Mouse (Mus musculus) kidney, adult 2 months (tissue): Measurements from ENCODE around the gene Tmem209.

ENCODE experiments used
- CTCF ChIP-seq: fragments of 200-500 bp; conservative IDR thresholded peaks from 2 replicates; pipeline ENCODE4 v1.5.1; 2011; ENCODE audit warnings: low read depth, mild to moderate bottlenecking, control low read depth, low read length, moderate library complexity, mixed read lengths; ENCODE audit not compliant: insufficient read depth, insufficient read length
- POLR2A ChIP-seq: fragments of 200-500 bp; IDR thresholded peaks from one replicate; pipeline ENCODE4 v1.6.1; 2011; ENCODE audit warnings: low read depth, low read length, control low read depth

GRCm38 (mm10) chr6:30554621-30555170 lies 45.1 kb upstream of the Tmem209 start:
- TF ChIP-seq CTCF (no peak), POLR2A (no peak)
